Mouse (Mus musculus) right cerebral cortex, postnatal 14 days (tissue): Measurements from ENCODE around the gene Tlnrd1.
"Not testable (repeated sequence)": the region's sequence is repeated elsewhere in the genome, so short reads cannot be mapped to it uniquely, and the experiment has no call there.

ENCODE experiments used
- DNase-seq: peaks from one replicate; pipeline ENCODE4 v3.0.0; 2022

Gene Tlnrd1

DNA sequence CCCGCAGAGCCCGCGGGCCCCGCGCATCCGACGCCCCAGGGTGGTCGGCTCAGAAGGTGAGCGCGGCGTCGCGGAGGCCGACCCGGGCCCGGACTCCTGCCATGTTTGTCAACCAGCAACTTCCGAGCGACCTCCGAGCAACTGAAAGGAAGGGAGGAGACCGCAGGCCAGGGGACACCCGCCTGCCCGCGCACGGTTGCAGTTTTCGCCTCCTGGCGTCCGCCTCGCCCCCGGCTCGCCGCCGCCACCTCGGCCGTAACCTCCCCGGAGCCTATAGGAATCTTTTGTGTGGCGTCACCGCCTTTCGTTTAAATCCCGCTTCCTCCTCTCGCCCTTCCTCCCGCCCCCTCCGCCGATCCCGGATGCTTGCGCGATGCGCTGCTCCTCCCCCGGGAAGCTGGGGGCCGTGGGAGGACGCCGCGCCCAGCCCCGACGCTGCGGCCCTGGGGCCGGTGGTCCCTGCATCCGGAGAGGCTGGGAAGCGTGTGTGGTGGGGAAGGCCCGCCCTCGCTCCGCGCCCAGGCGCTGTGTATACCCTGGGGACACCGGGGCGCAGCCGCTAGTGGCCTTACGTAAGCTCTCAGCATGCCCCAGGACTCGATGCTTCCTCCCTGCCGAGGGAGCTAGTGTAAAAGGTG lies at the start of gene Tlnrd1, which contains the start of gene Mesd:
Tlnrd1 (minus strand) TSS at position 285 of the 638 bp plus-strand sequence.
Mesd (plus strand) TSS at position 446 of the 638 bp plus-strand sequence.
- peak; percentile 88 for DNase-seq

GRCm38 (mm10) chr7:83921637-83922036 lies 37.5 kb upstream of the Tlnrd1 start:
- no peak for DNase-seq

DNA sequence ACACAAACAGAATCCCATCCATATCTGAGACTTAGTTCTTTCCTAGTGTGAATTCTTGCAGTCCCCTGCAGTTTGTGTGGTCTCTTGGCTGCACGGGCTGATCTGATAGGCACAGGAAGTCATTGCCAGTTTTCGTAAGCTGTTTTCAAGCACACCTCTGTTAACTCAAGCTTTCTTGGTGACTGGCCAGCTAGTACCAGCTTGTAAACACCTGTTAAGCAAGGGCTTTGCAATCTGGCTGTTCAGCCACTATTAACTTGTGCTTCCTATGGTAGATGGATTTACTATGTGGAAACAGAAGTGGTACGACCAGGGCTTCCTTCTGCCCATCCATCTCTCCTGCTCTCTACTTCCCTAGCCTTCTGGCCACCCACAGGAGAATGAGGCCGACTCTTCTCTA lies 36.1 kb upstream of the Tlnrd1 start:
- no peak for DNase-seq

DNA sequence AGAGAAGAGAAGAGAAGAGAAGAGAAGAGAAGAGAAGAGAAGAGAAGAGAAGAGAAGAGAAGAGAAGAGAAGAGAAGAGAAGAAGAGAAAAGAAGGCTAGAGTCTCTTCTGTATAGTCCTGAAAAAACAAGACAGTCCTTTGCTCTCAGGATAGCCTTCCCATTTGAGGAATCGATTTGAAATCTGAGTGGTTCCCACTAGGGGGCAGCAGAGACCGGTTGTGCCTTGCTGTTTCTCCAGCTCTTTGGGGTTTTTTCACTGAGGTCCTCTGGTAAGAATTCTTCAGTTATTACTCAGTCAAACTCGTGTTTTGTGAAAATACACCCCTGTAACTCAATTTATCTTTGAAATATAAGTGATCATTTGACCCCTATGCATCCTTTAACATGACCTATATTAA lies 30.5 kb upstream of the Tlnrd1 start:
- peak; percentile 91 for DNase-seq

DNA sequence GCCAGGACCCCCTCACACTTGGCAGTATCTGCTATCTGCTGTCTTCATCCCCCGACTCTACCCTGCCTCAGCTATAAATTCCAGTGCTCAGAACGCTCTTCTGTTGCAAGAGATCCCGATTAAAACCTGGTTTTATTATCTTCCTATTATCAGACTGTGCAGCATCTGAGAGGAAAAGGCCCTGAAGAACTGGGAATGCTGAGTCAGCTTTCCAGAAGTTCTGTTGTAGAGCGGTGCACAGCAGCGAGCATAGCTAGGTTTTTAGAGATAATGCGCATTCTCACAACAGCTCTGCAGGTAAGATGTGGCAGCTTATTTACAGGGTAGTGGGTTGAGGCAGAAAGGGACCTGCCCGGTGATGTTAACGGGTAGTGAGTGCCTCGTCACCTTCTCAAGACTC lies 29.9 kb upstream of the Tlnrd1 start:
- DNase-seq, result no peak

GRCm38 (mm10) chr7:83913405-83913932 lies 29.4 kb upstream of the Tlnrd1 start:
- DNase-seq, result no peak

GRCm38 (mm10) chr7:83911909-83912308 lies 27.8 kb upstream of the Tlnrd1 start:
- no peak for DNase-seq

- no peak for DNase-seq
These were observed 20.7 kb upstream of the Tlnrd1 start for GRCm38 (mm10) chr7:83904831-83905230.

GRCm38 (mm10) chr7:83902296-83903145 lies 18.4 kb upstream of the Tlnrd1 start:
- no peak for DNase-seq

GRCm38 (mm10) chr7:83901425-83901824 lies 17.3 kb upstream of the Tlnrd1 start:
- no peak for DNase-seq

- DNase-seq, result no peak
These were observed 16.4 kb upstream of the Tlnrd1 start for GRCm38 (mm10) chr7:83900519-83900918.

- no peak for DNase-seq
These were observed 14.2 kb upstream of the Tlnrd1 start for GRCm38 (mm10) chr7:83898267-83898666.

DNA sequence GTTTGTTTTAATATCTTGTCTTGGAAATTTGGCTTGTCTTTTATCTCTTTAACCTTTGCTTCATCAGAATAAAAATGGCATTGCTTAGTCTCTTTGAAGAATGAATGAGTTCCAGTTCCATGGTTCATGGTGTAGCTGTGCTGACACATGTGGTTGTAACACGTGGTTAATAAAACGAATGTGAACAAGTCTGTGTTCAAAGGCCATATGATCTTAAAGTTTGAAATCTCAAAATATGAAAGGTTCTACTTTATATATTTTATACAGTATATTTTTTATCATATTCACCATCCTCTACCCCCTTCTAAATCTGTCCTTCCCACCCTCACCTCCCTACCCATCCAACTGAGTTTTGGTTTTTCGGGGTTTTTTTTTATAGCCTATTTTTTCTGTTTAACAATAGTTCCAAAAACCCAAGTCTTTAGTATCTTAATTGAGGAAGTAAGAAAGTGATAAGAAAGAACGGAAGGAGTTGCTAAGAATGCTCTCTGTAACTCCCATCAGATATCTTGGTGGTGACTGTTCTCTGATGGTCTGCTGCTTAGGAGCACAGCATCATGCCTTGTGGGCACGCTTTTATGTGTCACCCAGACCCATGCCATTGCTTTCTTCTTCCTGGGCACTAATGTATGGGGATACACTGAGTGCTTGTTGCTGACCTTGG lies 12.1 kb upstream of the Tlnrd1 start:
- no peak for DNase-seq

DNA sequence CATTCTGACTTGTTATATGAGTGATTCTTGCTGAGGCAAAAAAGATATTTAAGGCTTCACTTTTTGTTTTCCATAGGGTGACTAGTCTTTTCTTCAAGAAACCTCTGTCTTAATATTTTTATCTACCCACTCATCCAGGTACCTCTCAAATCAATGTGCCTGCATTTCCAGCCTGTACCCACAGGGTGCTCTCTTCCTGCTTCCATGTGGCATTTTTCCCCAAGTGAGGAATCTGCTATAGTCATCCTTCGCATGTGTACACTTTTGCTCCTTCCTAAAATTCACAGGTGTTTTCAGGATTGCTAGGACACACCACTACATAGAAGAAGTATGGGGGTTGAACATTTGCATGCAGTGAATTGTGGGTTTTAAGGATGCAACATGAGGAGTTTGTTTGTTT lies 10.2 kb upstream of the Tlnrd1 start:
- no peak for DNase-seq

GRCm38 (mm10) chr7:83892333-83892669 lies 8.2 kb upstream of the Tlnrd1 start:
- DNase-seq, result peak; percentile 19

DNA sequence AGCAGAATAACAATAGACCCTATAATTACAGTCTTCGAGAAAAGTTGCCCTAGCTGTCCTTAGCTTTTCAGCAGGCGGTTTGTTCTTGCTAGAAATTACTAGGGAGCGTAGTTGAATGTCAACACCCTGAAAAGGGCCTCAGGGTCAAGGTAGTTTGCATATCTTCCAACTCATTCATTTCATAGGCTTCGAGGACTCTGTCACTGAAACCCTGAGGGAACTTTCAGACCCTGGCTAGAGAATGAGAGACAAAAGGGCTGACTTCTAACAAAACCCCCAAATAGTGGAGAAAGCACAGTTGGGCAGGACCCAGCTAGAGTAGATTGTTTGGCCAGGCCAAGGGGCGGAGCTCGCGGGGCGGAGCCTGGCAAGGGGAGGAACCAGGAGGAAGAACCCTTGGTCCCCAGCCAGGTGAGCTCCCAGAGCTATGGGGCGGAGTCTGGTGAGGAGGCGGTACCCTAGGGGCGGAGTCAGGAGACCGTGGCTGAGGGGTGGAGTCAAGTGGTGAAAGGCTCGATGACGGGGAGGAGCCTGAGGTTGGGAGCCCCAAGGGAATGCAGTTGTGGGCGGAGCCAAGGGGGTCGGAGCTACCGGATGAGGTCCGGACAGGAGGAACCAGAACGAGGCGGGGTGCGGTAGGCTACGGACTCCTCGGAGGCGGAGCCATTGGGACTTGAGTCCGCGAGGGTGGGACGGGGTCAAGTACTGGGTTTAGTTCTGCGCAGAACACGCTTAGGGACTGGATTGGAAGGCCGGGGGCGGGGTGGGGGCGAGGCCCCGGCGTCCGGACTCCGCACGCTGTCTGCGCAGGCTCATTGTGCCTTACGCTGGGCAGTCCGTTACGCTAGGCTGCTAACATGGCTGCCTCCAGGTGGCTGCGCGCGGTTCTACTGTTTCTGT lies 7.6 kb upstream of the Tlnrd1 start:
- DNase-seq, result peak; percentile 94

DNA sequence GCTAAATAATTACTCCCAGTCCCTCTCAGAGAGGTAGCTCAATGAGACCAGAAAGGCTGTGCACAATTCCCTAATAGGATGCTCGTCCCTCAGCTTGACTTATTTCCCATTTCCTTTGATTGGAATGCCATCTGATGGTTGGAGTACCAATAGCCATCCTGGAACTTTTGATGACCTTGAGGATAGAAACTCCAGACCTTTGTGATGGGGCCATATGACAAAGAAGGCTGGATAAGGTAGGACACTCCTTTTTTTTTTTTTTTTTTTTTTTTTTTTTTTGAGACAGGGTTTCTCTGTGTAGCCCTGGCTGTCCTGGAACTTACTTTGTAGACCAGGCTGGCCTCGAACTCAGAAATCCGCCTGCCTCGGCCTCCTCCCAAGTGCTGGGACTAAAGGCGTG lies 5.8 kb upstream of the Tlnrd1 start:
- not testable (repeated sequence) for DNase-seq

- no peak for DNase-seq
These were observed 5.3 kb upstream of the Tlnrd1 start for GRCm38 (mm10) chr7:83889383-83889782.

- no peak for DNase-seq
These were observed 2.4 kb upstream of the Tlnrd1 start for GRCm38 (mm10) chr7:83886366-83887129.

DNA sequence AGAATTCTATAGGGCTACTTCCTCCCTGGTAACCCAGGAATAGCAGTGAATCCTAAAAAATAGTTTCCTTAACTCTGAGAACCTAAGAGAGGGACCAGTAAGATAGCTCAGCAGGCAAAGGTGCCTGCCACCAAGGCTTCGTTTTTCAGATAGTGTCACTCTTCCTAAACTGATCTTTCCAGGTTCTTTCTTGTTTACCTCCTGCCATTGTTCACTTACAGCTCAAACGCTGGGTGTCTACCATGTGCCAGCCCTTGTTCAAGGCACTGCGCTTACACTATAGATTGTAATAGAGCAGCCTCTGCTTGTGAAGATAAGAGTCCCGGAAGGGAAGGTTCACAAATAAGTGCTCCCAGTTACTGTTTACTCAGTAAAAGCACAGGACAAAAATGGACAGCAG lies 1.7 kb upstream of the Tlnrd1 start:
- no peak for DNase-seq

DNA sequence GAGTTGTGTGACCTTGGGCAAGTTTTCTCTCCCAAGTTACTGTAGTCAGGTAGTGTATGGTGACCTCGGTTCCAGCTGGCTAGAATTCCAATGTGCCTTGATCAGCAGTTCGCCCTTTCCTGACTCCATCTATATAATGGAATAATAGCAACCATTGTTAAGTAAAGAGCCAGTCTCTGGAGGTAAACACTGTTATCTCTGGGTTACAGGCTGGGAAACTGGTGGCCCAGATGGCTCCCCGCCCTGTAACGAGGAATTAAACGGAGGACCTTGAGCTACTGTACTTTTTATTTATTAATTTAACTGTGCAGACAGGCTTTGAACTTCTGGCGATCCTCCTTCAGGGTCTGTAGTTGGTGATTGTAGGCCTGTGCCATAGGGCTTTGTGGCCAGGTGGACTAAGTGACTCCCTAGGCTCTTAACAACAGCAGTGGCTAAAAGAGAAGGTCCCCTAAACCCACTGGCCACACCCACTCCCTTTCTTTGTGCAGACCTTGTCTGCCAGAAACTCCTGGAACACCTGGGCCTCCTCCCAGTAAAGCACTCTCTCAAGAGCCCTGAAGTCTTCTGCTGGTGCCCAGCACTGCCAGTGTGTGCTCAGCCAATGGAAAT lies 922 bp upstream of the Tlnrd1 start:
- no peak for DNase-seq
